Mouse (Mus musculus): ENCODE data around the gene Thsd7a.

Thsd7a gene

DNA sequence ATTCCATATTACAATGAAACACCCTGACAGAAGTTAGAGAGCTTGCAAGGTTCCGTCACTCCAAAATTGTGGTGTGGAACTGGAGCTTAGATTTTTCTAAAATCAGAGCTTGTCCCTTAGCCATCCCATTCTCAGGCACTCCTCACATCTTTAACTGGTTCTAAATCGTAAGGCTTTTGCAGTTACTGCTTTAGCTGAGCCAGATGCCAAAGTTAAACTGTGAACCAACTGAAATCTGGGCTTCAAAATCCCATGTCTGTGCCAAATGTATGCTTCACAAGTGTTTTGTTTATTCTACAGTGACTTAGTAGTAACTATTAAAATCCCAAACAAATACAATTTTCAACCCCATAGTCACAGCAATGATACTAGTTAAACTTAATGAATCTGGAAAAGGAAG, 242.3 kb downstream of the Thsd7a start:
- no peak for DNase-seq (ENCODE audit: low spot score in 2 of 2)

DNA sequence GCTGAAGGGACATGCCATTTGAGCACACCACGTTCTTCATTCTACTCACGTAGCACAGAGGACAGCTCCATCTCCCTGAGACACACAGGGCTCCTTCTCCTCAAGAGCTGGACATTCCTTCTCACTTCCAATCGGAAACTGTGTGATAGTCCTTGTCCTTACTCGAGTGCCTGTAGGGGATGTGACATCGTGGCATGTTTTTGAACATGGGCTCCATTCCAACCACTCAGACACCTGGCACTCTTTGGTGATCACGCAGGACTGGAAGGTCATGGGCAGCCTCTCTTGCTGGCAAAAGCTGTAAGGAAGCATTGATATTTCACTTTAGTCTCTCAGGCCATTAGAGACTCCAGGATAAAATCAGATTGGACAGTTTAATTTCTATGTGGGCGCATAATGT, 245.3 kb downstream of the Thsd7a start:
- no peak for DNase-seq (ENCODE audit: low spot score in 2 of 2)

DNA sequence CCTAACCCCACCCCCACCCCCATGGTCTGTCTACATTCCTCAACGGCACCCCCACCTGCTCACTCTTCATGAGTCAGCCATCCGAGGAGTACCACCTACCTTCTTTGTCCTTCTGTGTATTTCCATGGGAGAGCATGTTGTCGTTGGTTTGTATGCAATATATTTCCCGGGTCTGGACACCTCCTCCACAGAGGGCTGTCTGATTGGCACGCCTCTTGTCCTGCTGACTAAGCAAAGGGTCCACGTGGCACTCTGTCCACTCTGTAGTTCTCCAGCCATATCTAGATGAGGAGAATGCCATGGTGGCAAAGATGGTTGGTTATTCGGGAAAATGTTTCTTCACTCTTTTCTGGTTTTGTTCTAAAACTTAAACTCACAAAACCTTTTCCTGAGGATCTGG, 248.3 kb downstream of the Thsd7a start:
- DNase-seq (ENCODE audit: low spot score in 2 of 2) = no peak

DNA sequence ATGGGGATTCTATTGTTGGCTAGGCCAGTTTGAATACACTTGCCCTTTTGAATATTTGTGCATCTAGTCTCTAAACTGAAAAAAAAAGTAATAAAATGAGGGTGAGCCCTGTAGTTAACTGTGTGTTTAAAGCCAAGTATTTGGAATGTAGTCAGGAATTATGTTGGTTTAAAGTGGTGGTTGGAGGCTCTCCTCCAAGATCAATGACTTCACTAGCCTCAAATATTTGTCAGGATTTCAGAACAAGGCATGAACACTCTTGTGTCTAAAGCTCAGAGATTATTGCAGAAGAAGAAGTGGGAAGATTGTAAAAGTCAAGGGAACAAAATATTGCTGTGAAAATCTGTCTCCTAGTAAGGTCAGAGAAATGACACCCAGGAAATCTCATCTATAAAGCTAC, 249.3 kb downstream of the Thsd7a start:
- no peak for DNase-seq (ENCODE audit: low spot score in 2 of 2)

DNA sequence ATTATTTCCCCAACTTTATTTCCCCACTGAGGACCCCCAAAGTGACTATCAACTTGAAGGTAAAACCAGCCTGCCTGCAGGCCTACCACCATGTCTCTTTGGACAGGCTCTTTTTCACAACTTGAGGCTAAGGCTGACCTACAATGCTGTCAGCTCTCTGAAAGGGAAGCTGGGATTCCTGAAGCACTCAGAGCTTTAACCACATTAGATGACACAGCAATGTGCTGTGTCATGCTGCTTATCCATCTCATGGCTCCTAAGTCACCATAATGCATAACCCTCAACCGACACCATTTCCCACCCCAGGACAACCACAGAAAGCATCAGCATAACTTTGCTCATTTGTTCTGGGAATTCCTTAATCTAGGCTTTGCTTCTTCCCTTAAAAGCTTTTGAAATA, 255.6 kb downstream of the Thsd7a start:
- DNase-seq (ENCODE audit: low spot score in 2 of 2) = no peak

DNA sequence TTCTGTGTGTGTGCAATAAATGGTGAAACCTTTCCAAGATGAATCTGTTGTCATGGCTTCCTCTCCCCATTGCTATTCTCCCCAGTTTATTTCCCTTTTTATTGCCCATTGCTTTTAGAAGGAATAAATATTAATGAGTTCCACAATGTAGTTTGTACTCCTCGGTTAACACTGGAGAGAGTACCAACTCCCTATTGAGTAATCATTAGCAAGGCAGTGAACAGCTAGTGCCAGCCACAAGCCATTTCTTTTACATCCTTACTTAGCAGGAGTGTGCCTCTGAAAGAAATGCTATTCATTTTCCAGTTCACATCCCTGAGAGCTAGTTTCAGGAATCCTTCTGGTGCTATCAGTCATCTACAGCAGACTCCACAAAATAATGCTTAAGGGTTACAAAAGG, 260.3 kb downstream of the Thsd7a start:
- no peak for DNase-seq (ENCODE audit: low spot score in 2 of 2)

DNA sequence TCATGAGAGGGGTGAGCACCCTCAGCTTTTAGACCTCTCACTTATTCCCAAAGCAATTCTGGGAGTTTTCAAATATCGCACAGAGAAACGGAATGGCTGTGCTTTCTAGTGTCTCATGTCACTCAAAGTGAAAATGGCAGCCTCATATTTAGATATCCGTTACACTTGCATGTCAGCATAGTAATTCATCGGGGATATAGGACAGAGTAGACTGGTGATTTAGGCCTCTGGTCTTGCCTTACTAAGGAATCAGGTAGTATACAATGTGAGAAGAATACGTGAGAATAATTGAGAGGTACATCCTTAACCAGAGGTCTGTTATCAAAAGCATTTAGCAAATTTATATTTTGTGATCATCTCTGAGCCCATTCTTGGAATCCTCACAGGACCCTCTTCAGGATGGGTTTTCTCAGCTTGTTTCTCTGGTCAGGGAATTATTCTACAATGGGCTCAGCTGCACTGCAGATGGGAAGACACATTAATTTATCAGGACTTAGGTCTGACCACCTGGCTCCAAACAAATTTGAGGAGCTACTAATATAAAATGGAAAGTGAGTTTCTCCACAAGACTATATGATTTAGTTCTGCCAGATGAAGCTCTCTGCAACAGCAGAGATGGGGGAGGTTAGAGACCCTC, 267.6 kb downstream of the Thsd7a start:
- no peak for DNase-seq (ENCODE audit: low spot score in 2 of 2)

DNA sequence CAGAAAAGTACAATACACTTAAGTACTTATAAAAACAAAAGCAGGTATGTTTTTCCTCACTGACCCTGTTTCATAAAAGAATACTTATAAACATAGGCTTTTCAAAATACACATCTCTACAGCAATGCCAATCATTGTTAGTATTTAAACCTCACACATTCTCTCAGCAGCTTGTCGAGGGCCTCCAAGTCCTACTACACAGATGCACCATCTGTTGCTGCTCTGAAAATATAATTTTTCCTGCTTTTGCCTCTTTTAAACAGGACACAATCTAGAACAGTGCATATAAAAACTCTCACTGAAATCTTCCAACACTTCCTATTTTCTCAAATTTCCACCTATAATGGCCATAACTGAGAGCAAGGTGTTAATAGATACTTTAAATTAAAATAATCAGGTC, 270.9 kb downstream of the Thsd7a start:
- DNase-seq (ENCODE audit: low spot score in 2 of 2) = no peak

DNA sequence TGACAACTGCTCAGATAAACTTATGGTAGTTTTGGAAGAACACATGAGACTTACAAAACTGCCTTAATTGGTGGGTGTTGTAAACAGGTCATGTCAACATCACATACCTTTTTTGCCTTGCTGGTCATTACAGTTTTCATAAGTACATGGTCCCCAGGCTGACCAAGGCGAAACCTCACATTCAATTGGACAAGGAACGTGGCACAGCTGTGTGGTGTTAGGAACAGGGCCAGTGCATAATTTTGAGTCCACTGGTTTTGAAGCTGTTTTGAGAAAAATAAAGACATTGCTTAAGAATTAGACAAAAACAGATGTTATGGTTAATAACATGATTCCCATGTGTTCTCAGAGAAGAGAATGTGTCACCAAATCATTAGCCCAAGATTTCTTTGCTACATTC, 278.3 kb downstream of the Thsd7a start:
- DNase-seq (ENCODE audit: low spot score in 2 of 2) = no peak

DNA sequence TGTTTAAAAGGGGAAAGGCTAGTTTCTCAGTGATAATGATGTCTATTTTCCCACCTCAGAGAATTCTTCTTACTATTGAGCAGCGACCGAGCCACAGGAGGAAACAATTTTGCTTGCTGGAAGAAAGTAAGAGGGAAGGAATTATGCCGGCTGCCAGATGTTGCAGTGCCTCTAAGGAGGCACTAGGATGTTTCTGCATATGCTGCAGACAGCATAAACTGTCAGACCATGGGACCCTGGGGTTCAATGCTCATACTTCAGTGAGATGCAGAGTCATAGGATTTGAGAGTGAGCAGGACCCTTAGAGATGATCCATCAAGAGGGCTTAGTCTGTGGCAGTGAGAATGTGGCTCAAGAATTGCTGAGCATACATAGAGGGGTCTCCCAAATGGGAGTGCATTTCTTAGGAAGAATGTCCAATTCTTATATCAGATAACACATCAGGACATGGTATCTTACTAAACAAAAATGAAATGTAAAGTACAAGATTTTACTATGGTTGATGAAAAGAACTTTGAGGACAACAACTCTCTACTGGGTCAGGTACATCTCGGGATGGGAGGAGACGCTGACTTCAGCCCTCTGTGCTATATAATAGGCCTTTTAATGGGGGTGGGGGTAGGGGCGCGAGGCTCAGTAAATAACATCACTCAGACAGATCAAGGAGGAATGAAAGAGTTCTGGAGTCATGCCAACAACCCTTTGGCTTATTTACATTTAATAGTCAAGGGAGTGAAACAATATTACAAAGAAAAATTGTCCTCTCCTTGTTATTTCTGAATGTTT, 281.7 kb downstream of the Thsd7a start:
- no peak for DNase-seq (ENCODE audit: low spot score in 2 of 2)

DNA sequence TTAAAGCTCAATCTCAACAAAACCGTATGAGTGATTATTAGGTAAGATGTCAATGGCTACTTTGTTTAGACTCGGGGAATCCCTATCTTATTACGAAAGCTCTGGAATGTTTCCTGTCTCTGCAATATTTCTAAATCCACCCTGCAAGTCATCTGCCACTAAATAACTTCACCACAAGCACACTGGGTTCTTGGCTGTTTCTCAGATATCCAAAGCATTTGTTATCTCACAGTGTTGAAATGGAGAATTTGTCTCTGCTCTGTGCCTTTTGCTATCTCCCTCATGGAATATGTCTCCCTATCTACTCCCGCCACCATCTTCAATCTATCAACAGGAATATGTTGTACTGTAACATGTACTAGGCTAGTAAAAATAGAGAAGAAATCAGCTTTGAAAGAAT, 290.4 kb downstream of the Thsd7a start:
- DNase-seq (ENCODE audit: low spot score in 2 of 2) = peak in 1 of 2 experiments; percentile 7

DNA sequence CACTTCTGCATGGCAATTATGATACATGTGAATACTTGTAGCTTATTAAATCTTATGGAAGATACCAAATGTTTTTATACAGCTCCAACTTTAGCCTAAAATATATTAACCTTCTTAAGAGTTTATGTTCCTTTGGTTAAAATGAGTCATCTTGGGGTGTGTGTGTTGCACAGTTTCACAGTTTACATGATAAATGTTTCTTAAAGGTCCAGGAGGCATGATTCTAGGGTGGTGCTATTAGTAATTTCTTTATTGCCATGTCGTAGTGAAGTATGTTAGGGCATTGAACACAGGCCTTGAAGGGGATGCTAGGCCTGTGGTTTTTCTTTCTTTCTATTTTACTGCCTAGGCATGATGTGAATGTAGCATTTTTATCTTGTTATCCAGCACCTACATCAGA, 291.8 kb downstream of the Thsd7a start:
- DNase-seq (ENCODE audit: low spot score in 2 of 2) = no peak

DNA sequence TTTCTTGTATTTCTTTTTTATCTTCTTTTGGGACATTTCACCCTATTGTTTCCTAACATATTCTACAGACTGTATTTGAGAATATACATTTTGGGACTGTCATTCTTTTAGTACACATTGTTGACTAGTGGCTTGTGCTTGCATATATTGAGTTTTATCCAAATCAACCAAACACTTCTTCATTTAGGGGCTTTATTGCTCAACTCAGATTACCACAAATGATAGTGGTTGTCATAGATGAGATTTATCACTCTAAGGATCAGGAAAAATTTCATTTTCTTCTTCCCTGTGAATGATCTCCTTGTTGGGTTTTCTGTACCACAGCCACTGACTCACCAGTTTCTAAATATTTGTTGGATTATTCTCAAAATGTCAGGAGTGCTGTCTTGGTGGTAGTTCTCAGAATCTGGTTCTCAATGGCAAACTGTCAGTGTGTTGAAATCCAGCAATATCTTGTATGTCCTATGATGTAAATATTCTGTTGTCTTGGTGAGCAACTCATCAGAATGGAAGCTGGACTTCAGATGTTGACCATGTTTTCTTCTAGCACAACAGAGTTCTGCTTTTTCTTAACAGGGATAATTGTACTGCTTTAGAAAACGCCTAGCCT, 294.2 kb downstream of the Thsd7a start:
- no peak for DNase-seq (ENCODE audit: low spot score in 2 of 2)

DNA sequence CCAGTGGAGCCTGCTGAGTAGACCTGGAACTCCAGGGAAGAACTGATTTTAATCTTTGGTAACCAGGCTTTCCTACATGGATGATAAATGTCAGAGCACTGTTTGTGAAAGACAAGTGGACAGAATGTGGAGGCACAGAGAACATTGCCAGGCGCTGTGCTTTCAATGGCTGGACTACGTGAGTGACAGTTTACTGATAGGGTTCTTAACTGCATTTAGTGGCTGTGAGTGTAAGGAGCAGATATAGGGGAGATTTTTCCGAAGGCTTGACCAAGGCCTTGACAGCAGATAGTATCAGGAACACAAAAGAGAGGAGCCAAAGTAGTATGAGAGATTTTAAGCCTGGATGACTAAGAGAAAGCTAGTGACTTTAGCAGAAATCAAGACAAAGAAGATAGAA, 295.1 kb downstream of the Thsd7a start:
- no peak for DNase-seq (ENCODE audit: low spot score in 2 of 2)

DNA sequence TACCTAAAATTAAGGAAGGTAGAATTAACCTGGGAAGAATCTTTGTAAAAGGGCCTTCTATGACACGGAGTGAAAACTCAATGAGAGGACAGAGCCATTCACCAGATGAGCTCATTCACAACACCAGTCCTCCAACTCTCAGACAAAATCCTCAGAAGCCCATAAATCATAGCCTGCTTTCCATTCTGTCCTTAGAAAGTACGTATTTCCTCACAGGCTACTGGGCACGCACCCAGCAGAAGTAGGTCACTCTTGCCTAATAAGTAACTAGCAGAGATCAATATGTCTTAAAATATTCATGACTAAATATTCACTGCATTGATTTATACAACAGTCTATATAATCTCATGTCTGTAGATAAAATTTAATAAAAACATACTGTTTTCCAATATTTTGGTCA, 300.4 kb downstream of the Thsd7a start:
- peak in 1 of 2 experiments; percentile 8 for DNase-seq (ENCODE audit: low spot score in 2 of 2)

DNA sequence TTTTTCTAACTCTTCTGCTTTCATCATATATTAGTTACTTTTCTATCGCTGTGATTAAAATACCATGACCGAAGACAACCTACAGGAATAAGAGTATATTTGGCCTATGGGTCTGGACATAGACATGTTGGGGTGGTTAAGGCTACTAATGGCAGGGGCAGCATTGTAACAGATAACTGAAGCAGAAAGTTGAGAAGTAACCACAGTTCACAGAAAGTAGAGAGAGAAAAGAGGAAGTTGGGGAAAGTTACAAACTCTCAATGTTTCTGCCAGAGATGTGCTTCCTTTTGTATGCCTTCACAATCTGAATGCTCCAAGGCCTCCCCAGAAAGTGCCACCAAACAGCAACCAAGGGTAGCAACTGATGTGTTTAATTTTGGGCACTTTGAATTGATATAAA, 303.7 kb downstream of the Thsd7a start:
- DNase-seq (ENCODE audit: low spot score in 2 of 2) = no peak

DNA sequence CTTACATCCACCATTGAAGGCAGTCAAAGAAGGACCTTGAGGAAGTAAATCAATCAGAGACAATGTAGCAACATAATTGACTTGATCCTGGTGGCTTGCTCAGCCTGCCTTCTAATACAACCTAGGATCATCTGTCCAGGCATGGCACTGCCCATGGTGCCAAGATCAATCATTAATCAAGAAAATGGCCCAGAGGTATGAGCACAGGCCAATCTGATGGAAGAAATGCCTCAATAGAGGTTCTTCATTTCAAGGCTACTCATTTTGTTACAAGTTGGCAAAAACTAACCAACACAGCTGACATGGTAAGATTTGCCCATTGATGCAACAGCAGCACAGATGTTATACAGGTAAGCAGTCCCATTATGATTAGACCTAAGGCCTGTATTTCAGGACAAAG, 309.6 kb downstream of the Thsd7a start:
- DNase-seq (ENCODE audit: low spot score in 2 of 2) = no peak

DNA sequence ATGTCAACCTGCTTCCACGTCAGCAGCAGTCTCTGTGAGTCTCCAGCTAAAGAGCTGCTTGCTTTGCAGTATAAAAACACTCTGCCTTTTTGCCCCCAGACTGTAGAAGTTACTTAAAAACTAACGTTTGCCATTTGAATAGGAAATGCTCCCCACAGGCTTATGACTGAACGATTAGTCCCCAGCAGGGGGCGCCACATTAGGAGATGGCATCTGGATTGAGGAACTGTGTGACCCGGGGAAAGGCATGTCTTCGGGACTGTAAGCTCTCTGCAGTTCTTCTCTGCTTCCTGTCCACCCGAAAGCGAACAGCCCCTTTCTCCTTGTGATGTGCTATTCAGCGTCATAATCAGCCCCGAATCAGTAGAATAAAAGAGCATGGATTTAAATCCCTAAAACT, 330.1 kb downstream of the Thsd7a start:
- DNase-seq (ENCODE audit: low spot score in 2 of 2) = no peak

DNA sequence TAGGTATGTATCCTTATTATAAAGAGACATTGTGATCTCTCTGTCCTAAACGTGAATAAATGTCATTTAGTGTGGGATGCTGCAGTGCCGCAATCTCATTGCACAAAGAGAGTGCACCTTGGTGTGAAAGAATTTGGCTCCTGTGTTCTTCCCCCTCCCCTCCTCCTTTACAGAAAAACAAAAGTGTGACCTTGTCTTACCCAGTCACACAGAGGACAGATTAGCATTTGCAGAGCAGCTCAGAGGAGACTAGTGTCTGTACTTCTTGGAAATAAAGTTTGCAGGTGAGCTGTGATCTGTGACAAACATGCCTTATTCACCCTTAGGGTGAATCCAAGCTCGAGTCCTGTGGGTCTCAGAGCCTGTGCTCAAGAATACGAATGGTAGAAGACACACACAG, 332.2 kb downstream of the Thsd7a start:
- no peak for DNase-seq (ENCODE audit: low spot score in 2 of 2)

DNA sequence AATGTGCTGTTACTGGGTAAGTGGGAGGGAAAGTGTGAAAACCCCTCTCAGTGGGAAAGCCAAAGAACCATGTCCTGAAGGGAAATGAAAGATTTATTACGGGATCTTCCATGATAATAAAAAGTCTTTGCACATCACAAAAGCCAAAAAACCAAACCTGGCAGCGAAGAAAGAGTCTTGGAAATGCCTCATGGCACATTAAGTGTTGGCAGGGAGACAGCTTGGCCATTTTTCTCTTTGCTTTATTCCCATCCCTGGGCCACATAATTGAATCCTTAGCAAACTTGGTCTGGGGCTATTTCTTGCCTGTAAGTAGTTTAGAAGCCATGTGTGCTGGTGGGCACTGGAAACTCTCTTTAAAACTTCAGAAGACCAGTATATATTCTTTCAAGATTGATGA, 344.8 kb downstream of the Thsd7a start:
- no peak for DNase-seq (ENCODE audit: low spot score in 2 of 2)

DNA sequence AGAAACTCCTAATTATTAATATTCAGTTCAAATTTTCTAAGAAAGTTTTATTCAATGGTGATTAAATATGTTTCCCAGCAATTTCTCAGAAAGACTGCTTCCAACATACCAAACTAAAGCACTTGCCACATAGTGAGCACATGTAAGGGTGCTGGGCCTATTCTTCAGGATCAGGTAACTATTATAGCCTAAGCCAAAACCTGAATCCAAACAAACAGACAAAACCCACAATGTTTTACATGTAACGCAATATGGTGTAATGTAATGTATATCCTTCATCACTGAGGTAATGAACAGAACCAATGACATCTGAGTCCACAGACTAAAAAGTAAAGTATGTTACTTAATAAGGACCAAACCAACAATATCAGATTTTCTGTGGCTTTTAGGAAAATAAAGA, 346.2 kb downstream of the Thsd7a start:
- DNase-seq (ENCODE audit: low spot score in 2 of 2) = no peak

DNA sequence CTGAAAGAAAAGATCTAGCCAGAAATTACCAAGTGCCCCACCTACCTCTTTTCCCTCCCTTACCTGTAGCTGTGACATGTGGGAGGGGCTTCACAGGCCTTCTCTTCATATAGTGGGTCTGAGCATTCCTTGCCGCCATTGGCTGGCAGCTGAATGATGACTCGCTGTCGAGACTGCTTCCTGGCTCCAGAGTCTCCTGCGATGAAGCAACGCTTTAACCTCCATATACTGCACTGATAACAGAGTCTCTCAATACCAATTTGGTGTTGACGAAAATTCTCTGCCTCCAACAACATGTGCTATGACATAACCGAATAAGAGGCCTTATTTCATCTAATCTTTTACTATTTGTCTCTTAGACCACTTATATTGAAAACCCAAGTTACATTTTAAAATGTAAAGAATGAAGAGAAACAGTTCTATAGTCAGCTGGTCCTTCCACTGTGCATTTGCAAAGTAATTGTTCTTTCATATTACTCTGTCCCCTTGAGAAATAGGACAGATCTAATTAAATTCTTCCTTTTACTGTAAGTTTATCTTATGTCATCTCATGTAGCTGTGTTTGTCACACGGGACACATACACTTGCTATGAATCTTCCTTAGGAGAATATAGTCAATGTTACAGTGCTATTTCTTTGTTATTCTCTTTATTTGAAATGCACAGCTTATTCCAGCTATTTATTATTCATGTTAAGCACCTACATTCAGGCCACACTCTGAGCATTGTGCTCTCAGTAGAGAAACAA, 351.3 kb downstream of the Thsd7a start:
- DNase-seq (ENCODE audit: low spot score in 2 of 2) = no peak
